Mouse (Mus musculus) myocyte (in vitro differentiated cells): Measurements from ENCODE around the gene Dguok.
A peak's percentile ranks its signal among the peaks of the same experiment; 100 is the strongest.

Source experiments
- CEBPB ChIP-seq: IDR thresholded peaks from 2 replicates; pipeline ENCODE4 v1.6.1; 2011; ENCODE audit warnings: mild to moderate bottlenecking, moderate library complexity; ENCODE audit not compliant: poor library complexity, insufficient read depth, severe bottlenecking
- E2F4 ChIP-seq: IDR thresholded peaks from one replicate; pipeline ENCODE4 v1.6.1; 2011; ENCODE audit warnings: mild to moderate bottlenecking, control low read depth, moderate library complexity; ENCODE audit not compliant: insufficient read depth
- MAX ChIP-seq: IDR thresholded peaks from one replicate; pipeline ENCODE4 v1.6.1; 2011; ENCODE audit warnings: low read depth, mild to moderate bottlenecking, control low read depth
- MYOD1 ChIP-seq, 3 experiments: IDR thresholded peaks; one replicate each; pipeline ENCODE4 v1.6.1; 2011; ENCODE audit warnings: control low read depth in 2 of 3, low read depth in 2 of 3, mild to moderate bottlenecking in 2 of 3, moderate library complexity in 1 of 3; ENCODE audit not compliant: insufficient read length in 2 of 3, control insufficient read depth in 1 of 3
- POLR2A ChIP-seq: IDR thresholded peaks from one replicate; pipeline ENCODE4 v1.6.1; 2011; ENCODE audit warnings: low read depth, mild to moderate bottlenecking, control low read depth, moderate library complexity; ENCODE audit not compliant: insufficient read length
- POLR2AphosphoS2 ChIP-seq: IDR thresholded peaks from one replicate; pipeline ENCODE4 v1.6.1; 2011; ENCODE audit warnings: low read depth, control low read depth; ENCODE audit not compliant: insufficient read length
- SRF ChIP-seq: IDR thresholded peaks from one replicate; pipeline ENCODE4 v1.6.1; 2011; ENCODE audit warnings: low read depth; ENCODE audit not compliant: control insufficient read depth, insufficient read length
- TCF12 ChIP-seq: IDR thresholded peaks from one replicate; pipeline ENCODE4 v1.6.1; 2011; ENCODE audit warnings: mild to moderate bottlenecking, control low read depth; ENCODE audit not compliant: poor library complexity, insufficient read depth, severe bottlenecking
- TCF3 ChIP-seq: IDR thresholded peaks from one replicate; pipeline ENCODE4 v1.6.1; 2011; ENCODE audit warnings: low read depth, control low read depth; ENCODE audit not compliant: insufficient read length
- USF1 ChIP-seq: IDR thresholded peaks from one replicate; pipeline ENCODE4 v1.6.1; 2011; ENCODE audit warnings: low read depth, mild to moderate bottlenecking, control low read depth, moderate library complexity

DNA sequence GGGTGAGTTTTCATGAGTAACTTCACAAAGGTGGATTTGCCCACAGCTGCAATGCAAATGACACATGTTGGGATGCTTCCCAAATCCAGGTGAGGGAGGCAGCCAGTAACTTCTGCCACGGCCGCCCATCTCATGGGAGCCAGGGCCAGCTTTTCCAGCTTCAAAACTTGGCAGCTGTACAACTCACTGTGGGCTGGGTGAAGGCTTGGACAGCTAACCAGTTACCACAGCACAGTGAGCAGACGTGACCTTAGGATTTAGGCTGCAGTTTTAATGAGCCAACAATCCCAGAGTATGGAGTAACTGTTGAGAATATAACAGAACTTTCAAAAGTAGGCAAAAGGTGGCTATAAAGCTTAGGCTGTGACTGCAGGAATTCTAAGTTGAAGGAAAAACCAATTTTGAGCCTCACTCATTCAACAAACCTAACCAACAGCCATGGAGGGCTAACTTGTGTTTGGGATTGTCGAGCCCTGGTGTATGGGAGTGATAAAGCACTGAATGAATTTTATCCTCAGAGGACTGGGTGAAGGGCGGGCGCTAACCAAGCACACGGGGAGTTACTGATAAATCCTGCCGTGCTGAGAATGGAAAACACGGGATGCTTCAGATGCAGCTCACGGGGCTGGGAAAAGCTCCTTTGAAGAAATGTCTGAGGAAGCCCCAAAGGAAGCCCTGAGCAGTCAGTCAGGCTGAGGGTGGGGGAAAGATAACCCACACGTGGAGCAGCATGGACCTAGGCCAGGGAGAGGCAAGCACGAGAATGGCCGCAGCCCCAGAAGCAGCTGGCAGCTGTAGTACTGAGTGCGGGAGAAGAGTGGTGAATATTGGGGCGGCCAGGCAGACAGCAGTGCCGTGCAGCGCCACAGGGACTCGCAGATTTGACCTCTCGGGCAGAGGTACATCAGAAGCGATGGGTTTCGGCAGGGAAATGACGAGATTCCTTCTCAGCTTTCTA lies 9.7 kb downstream of the Dguok start:
- TF ChIP-seq SRF (no peak), POLR2A (no peak), MAX (no peak), TCF12 (no peak), MYOD1 (IDR thresholded peaks at IDR 0.05; ENCODE audit: control insufficient read depth in 1 of 3, insufficient read length in 2 of 3, low read depth in 2 of 3) (peak in 2 of 3 experiments; percentile 21 to 63), USF1 (no peak), TCF3 (no peak), POLR2AphosphoS2 (no peak), E2F4 (no peak), CEBPB (no peak)
